Mouse (Mus musculus): ENCODE data around the gene B3galnt1.

DNA sequence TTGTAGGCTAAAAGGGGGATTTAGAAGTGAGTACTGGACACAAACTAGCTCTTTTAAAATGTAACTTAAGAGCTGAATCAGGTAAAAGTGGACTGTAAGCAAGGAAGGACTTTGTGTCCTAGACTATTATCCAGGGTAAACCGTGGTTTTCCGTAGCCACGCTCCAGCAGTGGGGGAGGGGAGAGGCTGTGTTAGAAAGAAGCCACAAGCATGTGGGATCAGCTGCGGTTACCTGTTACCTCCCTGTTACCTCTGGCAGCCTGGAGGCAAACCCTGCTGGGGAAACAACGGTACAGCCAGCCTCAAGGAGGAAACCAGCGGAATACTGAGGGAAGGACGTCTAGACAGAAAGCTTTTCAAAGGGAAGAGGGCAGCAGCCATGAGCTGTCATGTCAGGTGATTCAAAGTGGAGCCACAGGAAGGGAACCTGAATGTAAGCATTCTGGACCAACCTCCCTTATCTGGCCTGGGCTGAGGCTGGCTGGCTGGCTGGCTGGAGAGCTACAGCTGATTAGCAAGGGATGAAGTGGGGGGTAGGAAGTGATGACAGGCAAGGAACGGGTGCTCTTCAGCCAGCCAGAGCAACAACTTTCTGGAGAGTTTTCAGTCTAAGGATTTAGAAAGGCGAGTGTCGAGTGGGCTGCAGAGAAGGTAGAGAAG is 10.5 kb downstream of the B3galnt1 start:
- TF ChIP-seq CHD2 (IDR thresholded peaks at IDR 0.05; ENCODE audit: low read depth, low read length) (no peak), ZC3H11A (IDR thresholded peaks at IDR 0.05; ENCODE audit: borderline replicate concordance, low read depth, low read length) (no peak), HCFC1 (IDR thresholded peaks at IDR 0.05; ENCODE audit: borderline replicate concordance, insufficient read depth, low read length) (no peak)

Measured in ES-E14 (cell line).